Mouse (Mus musculus): ENCODE data around the gene Stpg1. TPM values are rescaled to one million over a fixed set of nuclear protein-coding genes. Genes with fewer than 3 reads are reported as not detected.

Stpg1 gene
- polyA plus RNA-seq (2012; fragmentation: generic; extraction: Trizol): not detected

DNA sequence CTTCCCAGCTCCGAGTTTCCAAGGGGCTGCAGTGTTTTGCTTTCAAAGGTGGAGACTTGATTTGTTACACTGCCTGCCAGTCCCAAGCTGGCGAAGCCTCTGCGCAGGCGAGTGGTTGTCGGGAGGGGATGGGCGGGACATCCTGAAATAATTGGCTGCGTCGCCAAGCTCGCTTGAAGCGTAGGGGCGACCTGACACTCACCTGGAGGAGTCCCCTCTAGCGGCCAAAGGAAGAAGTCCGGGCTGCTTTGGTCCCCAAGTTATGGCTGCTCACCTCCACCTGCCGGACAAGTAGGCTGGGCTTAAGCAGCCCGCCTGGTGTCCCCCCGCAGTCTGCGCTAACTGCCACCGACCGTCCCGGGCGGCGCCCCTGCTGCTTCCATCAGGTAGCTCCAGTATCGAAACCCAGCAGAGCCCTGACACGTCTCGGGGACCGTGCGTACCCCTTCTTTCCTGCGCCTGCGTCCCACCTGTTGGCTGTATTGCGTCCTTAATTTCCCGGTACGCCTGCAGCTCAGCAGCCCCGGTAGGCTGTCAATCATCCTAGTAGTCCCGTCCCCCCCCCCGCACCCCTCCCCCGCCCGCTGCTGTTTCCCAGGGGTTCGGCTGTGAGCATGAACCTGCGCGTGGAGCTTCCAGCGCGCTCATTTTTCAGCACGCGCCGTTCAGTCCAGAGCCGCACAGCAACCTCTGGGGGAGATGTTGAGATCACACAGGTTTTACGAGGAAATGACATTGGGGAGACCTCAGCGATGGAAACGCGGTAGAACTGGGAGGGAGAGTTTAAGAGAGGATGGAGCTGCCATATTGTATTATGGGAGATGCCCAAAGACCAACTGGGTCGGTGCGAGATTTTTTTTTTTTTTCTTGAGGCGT lies at the start of gene Stpg1, which contains the start of gene Nipal3:
Stpg1 (plus strand) TSS at position 270 of the 876 bp plus-strand sequence.
Nipal3 (minus strand) TSS at position 518 of the 876 bp plus-strand sequence.
- peak within 1 kb of the TSS; percentile 82 for H3K4me2 ChIP-seq (ENCODE audit: low read depth)
- H3K4me3 ChIP-seq: peak within 1 kb of the TSS; percentile 44
- no peak within 1 kb of the TSS for H3ac ChIP-seq (ENCODE audit: control insufficient read depth, insufficient read length)
- no peaks in the 10 kb centered on the region for H3K36me3 ChIP-seq (ENCODE audit: control insufficient read depth, insufficient read depth)
- H3K79me2 ChIP-seq (ENCODE audit: control insufficient read depth, insufficient read depth): no peaks in the 10 kb centered on the region
- no peak for TF ChIP-seq MYOD1 (IDR thresholded peaks at IDR 0.05; ENCODE audit: control insufficient read depth in 1 of 3, insufficient read length in 2 of 3, low read depth in 2 of 3)
- no peak for TF ChIP-seq CEBPB (IDR thresholded peaks at IDR 0.05; ENCODE audit: insufficient read depth, poor library complexity, severe bottlenecking)
- TF ChIP-seq MAX (IDR thresholded peaks at IDR 0.05; ENCODE audit: low read depth): no peak
- TF ChIP-seq TCF12 (IDR thresholded peaks at IDR 0.05; ENCODE audit: insufficient read depth, poor library complexity, severe bottlenecking): no peak
- no peak for TF ChIP-seq USF1 (IDR thresholded peaks at IDR 0.05; ENCODE audit: low read depth)
- no peak for TF ChIP-seq SRF (IDR thresholded peaks at IDR 0.05; ENCODE audit: control insufficient read depth, insufficient read length, low read depth)
- no peak for TF ChIP-seq E2F4 (IDR thresholded peaks at IDR 0.05; ENCODE audit: insufficient read depth)
- TF ChIP-seq TCF3 (IDR thresholded peaks at IDR 0.05; ENCODE audit: insufficient read length, low read depth): no peak
- no peak for TF ChIP-seq REST (IDR thresholded peaks at IDR 0.05; ENCODE audit: insufficient read depth, insufficient read length)
- TF ChIP-seq POLR2A (IDR thresholded peaks at IDR 0.05; ENCODE audit: insufficient read length, low read depth): no peak
- no peak for TF ChIP-seq MYOG (IDR thresholded peaks at IDR 0.05; ENCODE audit: control insufficient read depth in 1 of 3, insufficient read depth in 1 of 3, insufficient read length in 2 of 3, low read depth in 2 of 3)
- no peak for TF ChIP-seq POLR2AphosphoS2 (IDR thresholded peaks at IDR 0.05; ENCODE audit: insufficient read length, low read depth)
- H3K27me3 ChIP-seq (ENCODE audit: control insufficient read depth, insufficient read depth, insufficient read length): no peaks in the 10 kb centered on the region

DNA sequence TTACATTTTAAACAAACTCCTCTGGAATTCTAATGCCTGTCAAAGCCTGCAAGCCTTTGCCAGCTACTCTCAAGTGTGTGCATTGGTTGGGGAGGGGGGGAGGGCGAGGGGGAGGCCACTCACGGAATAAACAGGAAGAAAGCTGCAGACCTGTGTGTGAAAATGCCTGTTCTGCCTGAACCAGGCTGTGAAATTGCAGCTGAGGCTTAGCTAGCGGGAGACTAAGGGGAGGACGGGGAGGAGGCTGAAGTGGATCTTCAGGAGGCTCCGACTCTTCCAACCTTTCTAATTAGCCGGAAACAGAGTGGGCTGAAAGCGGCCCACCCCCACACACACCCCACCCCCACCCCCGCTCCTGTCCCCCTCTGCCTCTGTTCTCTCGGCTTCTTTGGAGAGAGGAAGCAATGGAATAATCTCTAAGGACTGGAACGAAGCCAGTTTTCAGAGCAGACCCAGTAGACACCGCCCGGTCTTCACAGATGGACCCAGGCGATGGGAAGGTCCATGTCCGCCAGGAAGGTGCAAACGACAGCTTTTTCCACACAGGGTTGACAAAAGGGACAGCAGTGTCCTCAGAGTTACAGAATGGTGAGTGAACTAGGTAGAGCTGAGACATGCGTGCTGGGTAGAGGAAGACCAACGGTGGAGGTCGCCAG lies 43.1 kb upstream of the Stpg1 start:
- no peak overlapping the region for H3K4me3 ChIP-seq
- no peak overlapping the region for H3K4me2 ChIP-seq (ENCODE audit: low read depth)
- H3K36me3 ChIP-seq (ENCODE audit: control insufficient read depth, insufficient read depth): no peaks in the 10 kb centered on the region
- H3K79me2 ChIP-seq (ENCODE audit: control insufficient read depth, insufficient read depth): no peaks in the 10 kb centered on the region
- TF ChIP-seq CEBPB (IDR thresholded peaks at IDR 0.05; ENCODE audit: insufficient read depth, poor library complexity, severe bottlenecking): no peak
- no peak for TF ChIP-seq REST (IDR thresholded peaks at IDR 0.05; ENCODE audit: insufficient read depth, insufficient read length)
- TF ChIP-seq TCF3 (IDR thresholded peaks at IDR 0.05; ENCODE audit: insufficient read length, low read depth): no peak
- no peak for TF ChIP-seq POLR2A (IDR thresholded peaks at IDR 0.05; ENCODE audit: insufficient read length, low read depth)
- peaks cover 27% of the 10 kb centered on the region for H3K27me3 ChIP-seq (ENCODE audit: control insufficient read depth, insufficient read depth, insufficient read length)
- no peak overlapping the region for H3ac ChIP-seq (ENCODE audit: control insufficient read depth, insufficient read length)

DNA sequence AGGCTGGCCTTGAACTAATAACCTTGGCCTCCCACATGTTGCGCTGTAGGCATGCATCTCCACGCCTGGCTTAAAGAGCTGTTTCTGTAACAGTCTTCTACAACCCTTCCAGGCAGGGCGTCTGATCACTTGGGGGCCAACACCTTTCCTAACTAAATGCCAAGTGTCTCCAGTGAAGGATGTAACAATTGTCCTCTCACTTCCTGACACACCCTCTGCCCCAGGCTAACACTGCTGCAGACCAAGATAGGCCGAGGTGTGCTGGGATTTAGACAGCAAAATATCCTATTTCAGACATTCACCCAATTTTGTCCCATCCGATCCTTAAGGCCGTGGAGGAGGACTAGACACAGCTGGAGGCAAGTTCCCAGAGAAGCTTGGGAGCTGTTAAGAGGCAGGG lies 41.4 kb upstream of the Stpg1 start:
- H3ac ChIP-seq (ENCODE audit: control insufficient read depth, insufficient read length): no peak overlapping the region
- no peak overlapping the region for H3K4me3 ChIP-seq
- TF ChIP-seq MAX (IDR thresholded peaks at IDR 0.05; ENCODE audit: low read depth) (no peak), USF1 (IDR thresholded peaks at IDR 0.05; ENCODE audit: low read depth) (no peak), REST (IDR thresholded peaks at IDR 0.05; ENCODE audit: insufficient read depth, insufficient read length) (no peak), MYOG (IDR thresholded peaks at IDR 0.05; ENCODE audit: control insufficient read depth in 1 of 3, insufficient read depth in 1 of 3, insufficient read length in 2 of 3, low read depth in 2 of 3) (no peak), TCF3 (IDR thresholded peaks at IDR 0.05; ENCODE audit: insufficient read length, low read depth) (no peak), E2F4 (IDR thresholded peaks at IDR 0.05; ENCODE audit: insufficient read depth) (no peak), POLR2A (IDR thresholded peaks at IDR 0.05; ENCODE audit: insufficient read length, low read depth) (no peak), CEBPB (IDR thresholded peaks at IDR 0.05; ENCODE audit: insufficient read depth, poor library complexity, severe bottlenecking) (no peak), MYOD1 (IDR thresholded peaks at IDR 0.05; ENCODE audit: control insufficient read depth in 1 of 3, insufficient read length in 2 of 3, low read depth in 2 of 3) (no peak), POLR2AphosphoS2 (IDR thresholded peaks at IDR 0.05; ENCODE audit: insufficient read length, low read depth) (no peak), SRF (IDR thresholded peaks at IDR 0.05; ENCODE audit: control insufficient read depth, insufficient read length, low read depth) (no peak), TCF12 (IDR thresholded peaks at IDR 0.05; ENCODE audit: insufficient read depth, poor library complexity, severe bottlenecking) (no peak)
- H3K79me2 ChIP-seq (ENCODE audit: control insufficient read depth, insufficient read depth): no peaks in the 10 kb centered on the region
- H3K4me2 ChIP-seq (ENCODE audit: low read depth): no peak overlapping the region
- no peaks in the 10 kb centered on the region for H3K36me3 ChIP-seq (ENCODE audit: control insufficient read depth, insufficient read depth)
- peaks cover 27% of the 10 kb centered on the region for H3K27me3 ChIP-seq (ENCODE audit: control insufficient read depth, insufficient read depth, insufficient read length)

DNA sequence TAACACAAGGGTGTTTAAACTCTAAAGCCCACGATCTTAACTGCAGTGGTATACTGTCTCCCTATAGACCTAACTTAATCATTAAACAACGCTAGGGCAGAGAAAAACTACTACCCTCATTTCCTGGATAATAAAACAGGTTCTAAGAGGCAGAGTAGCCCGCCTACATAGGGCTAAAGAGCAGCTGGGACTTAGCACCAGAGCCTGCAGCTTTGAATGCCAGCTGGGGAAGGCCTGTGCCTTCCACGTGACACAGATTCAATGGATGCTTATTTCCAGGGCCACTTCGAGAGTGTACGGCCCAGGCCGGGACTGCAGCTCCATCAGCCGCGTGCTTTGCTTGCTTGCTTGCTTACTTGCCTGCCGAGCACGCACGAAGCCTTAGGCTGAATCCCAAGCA lies 41.0 kb upstream of the Stpg1 start:
- TF ChIP-seq MYOD1 (IDR thresholded peaks at IDR 0.05; ENCODE audit: control insufficient read depth in 1 of 3, insufficient read length in 2 of 3, low read depth in 2 of 3) (no peak), TCF3 (IDR thresholded peaks at IDR 0.05; ENCODE audit: insufficient read length, low read depth) (no peak), POLR2AphosphoS2 (IDR thresholded peaks at IDR 0.05; ENCODE audit: insufficient read length, low read depth) (no peak), E2F4 (IDR thresholded peaks at IDR 0.05; ENCODE audit: insufficient read depth) (no peak), REST (IDR thresholded peaks at IDR 0.05; ENCODE audit: insufficient read depth, insufficient read length) (no peak), MAX (IDR thresholded peaks at IDR 0.05; ENCODE audit: low read depth) (no peak), SRF (IDR thresholded peaks at IDR 0.05; ENCODE audit: control insufficient read depth, insufficient read length, low read depth) (no peak), TCF12 (IDR thresholded peaks at IDR 0.05; ENCODE audit: insufficient read depth, poor library complexity, severe bottlenecking) (no peak), CEBPB (IDR thresholded peaks at IDR 0.05; ENCODE audit: insufficient read depth, poor library complexity, severe bottlenecking) (no peak), MYOG (IDR thresholded peaks at IDR 0.05; ENCODE audit: control insufficient read depth in 1 of 3, insufficient read depth in 1 of 3, insufficient read length in 2 of 3, low read depth in 2 of 3) (no peak), POLR2A (IDR thresholded peaks at IDR 0.05; ENCODE audit: insufficient read length, low read depth) (no peak), USF1 (IDR thresholded peaks at IDR 0.05; ENCODE audit: low read depth) (no peak)
- H3K4me3 ChIP-seq: no peak overlapping the region
- H3K79me2 ChIP-seq (ENCODE audit: control insufficient read depth, insufficient read depth): no peaks in the 10 kb centered on the region
- no peak overlapping the region for H3K4me2 ChIP-seq (ENCODE audit: low read depth)
- no peaks in the 10 kb centered on the region for H3K36me3 ChIP-seq (ENCODE audit: control insufficient read depth, insufficient read depth)
- H3ac ChIP-seq (ENCODE audit: control insufficient read depth, insufficient read length): no peak overlapping the region
- H3K27me3 ChIP-seq (ENCODE audit: control insufficient read depth, insufficient read depth, insufficient read length): peaks cover 27% of the 10 kb centered on the region
